Mouse (Mus musculus) erythroblast, embryonic 14.5 days (primary cell): ENCODE data around the gene Chmp3.

ENCODE experiments used
- GATA1 ChIP-seq: IDR thresholded peaks from 2 replicates; pipeline ENCODE4 v1.6.1; 2012; ENCODE audit warnings: low read length, inconsistent platforms, mixed read lengths
- TAL1 ChIP-seq: IDR thresholded peaks from 3 replicates; pipeline ENCODE4 v1.6.1; 2012; ENCODE audit warnings: low read length, inconsistent platforms, mixed read lengths

DNA sequence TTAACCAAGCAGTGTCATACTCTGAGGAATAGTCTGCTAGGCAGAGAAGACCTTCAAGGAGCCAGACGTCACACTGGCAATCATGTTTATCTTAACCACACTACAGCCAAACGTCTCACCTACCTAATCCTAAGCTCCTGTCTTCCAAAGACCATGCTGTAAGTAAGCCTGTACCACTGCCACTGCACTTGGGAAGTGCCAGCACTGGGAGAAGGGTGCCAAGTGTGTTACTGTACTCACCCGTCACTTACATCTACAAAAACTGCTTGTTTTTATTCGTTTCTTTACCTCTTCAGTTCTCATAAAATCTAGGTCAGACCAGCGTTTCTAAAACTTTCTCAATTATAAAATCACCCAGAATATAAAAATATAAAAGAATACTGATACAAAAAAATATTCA, 73.4 kb downstream of the Chmp3 start:
- TF ChIP-seq TAL1, result no peak
- TF ChIP-seq GATA1, result no peak
